Mouse (Mus musculus) liver, postnatal 0 days (tissue): ENCODE measurements around the gene Mmp24. TPM values are rescaled to one million over a fixed set of nuclear protein-coding genes. Genes with fewer than 3 reads are reported as not detected.

Source experiments
- ATAC-seq: fragments of 200-750 bp; cut with Nextera tagmentation; 2 replicates; pipeline ENCODE4 v1.8.0; 2017; ENCODE audit warnings: mild to moderate bottlenecking, moderate library complexity
- DNase-seq: peaks from one replicate; pipeline ENCODE4 v3.0.0-alpha.2; 2016
- H3K27ac ChIP-seq: fragments of 300-500 bp; sonication (generic); 2 replicates; pipeline ENCODE4 v1.5.1; 2014; ENCODE audit warnings: antibody characterized with exemption, moderate library complexity, mild to moderate bottlenecking, low read depth
- H3K27me3 ChIP-seq: fragments of 300-500 bp; sonication (generic); 2 replicates; pipeline ENCODE4 v1.6.1; 2014; ENCODE audit warnings: low read length, control low read depth, mixed read lengths; ENCODE audit not compliant: insufficient read depth
- H3K36me3 ChIP-seq: fragments of 300-500 bp; sonication (generic); replicated peaks from 2 replicates; pipeline ENCODE4 v1.6.1; 2014; ENCODE audit warnings: mild to moderate bottlenecking, control low read depth, low read length, moderate library complexity, mixed read lengths; ENCODE audit not compliant: insufficient read depth
- H3K4me1 ChIP-seq: fragments of 300-500 bp; sonication (generic); 2 replicates; pipeline ENCODE4 v1.6.1; 2014; ENCODE audit warnings: antibody characterized with exemption, mild to moderate bottlenecking, control low read depth; ENCODE audit not compliant: insufficient read depth
- H3K4me2 ChIP-seq: fragments of 300-500 bp; sonication (generic); 2 replicates; pipeline ENCODE4 v1.6.1; 2014; ENCODE audit warnings: low read depth, mild to moderate bottlenecking, low read length, moderate library complexity, mixed read lengths
- H3K4me3 ChIP-seq: fragments of 300-500 bp; sonication (generic); 2 replicates; pipeline ENCODE4 v1.5.1; 2014; ENCODE audit warnings: low read depth, low read length
- H3K9ac ChIP-seq: fragments of 300-500 bp; sonication (generic); replicated peaks from 2 replicates; pipeline ENCODE4 v1.6.1; 2014; ENCODE audit warnings: mild to moderate bottlenecking, moderate library complexity
- H3K9me3 ChIP-seq: fragments of 300-500 bp; sonication (generic); 2 replicates; pipeline ENCODE4 v1.6.1; 2016; ENCODE audit warnings: mild to moderate bottlenecking, control low read depth, low read length, mixed read lengths
- CTCF ChIP-seq: sonication (generic); IDR thresholded peaks from 2 replicates; pipeline ENCODE4 v1.5.1; 2016; ENCODE audit warnings: antibody characterized with exemption, low read depth
- EP300 ChIP-seq: IDR thresholded peaks from 2 replicates; pipeline ENCODE4 v1.6.1; 2016; ENCODE audit warnings: antibody characterized with exemption, low read depth, mild to moderate bottlenecking
- WGBS: fragments of 180-500 bp; shearing (Covaris S2); extraction: QIAGEN DNeasy Blood & Tissue Kit; methylation state at CpG from one replicate; pipeline ENCODE4 v1.1.7; 2014; ENCODE audit not compliant: insufficient replicate concordance; 5-methylcytosine and 5-hydroxymethylcytosine counted together
- polyA plus RNA-seq: library from polyadenylated mRNA; unstranded; fragments of >200 nt; fragmentation: Nextera tagmentation; extraction: Ambion mirVana; gene quantifications from 2 replicates; pipeline ENCODE4 v1.2.1, GENCODE M21; 2015

Mmp24 gene
- polyA plus RNA-seq, 1 experiment from 2014 or later, result not detected

DNA sequence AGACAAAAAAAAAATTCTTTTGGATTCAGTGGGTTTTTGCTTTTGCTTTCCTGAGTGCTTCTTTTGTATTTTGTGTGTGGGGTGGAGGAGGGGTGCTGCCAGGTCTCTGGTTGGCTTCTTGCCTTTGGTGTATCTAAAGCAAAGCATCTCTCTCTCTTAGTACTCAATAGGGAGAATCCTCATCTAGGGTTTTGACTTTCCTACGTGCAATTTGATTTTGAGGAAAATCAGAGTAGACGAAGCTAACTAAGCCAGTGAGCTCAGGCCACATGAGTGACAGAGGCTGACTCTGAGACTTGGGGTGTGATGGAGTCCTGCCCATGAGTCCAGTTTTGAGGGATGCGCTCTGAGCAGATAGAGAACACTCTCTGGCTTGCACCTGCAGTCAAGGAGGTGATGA is 4.4 kb downstream of the Mmp24 start:
- DNase-seq (no peak), ATAC-seq (no peak)
- WGBS, result 72% methylated on average over 3 of the region's 3 CpGs
- Histone ChIP-seq H3K27me3 (peaks cover 30% of the 10 kb centered on the region), H3K4me1 (no peaks in the 10 kb centered on the region), H3K27ac (no peak overlapping the region), H3K4me2 (no peak overlapping the region), H3K36me3 (no peaks in the 10 kb centered on the region), H3K9me3 (no peaks in the 10 kb centered on the region), H3K9ac (no peak overlapping the region), H3K4me3 (no peak overlapping the region)
- TF ChIP-seq CTCF (no peak), EP300 (no peak)

DNA sequence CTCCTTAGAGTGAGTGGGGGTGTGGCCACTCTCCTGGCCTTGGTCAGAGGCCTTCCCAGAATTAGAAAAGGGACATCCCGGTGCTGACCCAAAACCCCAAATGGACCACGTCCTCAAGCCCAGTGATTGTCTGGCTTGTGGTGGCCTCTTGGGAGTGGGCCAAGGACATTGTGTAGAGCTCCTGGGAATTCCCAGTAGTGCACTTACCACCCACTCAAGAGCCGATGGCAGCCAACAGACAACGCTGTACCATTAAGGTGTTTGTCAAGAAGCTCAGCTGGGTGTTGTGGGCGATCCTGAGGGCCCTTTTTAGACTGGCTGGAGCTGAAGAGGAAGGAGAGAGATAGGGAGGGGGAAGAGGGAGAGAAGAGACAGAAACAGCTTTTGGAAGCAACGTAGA is 9.4 kb downstream of the Mmp24 start:
- no peak for TF ChIP-seq CTCF
- TF ChIP-seq EP300, result no peak

DNA sequence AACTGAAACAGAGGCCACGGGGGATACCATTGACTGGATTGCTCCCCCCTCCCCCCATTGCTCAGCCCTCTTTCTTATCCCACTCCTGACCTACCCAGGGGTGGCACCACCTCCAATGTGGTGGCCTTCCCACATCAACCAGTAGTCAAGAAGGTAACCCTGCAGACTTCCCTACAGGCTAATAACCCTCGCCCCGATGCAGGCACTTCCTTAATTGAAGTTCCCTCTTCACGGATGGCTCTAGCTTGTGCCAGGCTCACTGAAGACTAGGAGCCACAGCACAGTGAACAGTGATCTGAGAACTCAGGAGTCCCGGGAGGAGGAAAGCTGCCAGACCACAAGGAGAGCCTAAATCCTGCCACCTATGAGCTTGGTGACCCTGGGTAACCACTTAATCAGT is 11.8 kb downstream of the Mmp24 start:
- Histone ChIP-seq H3K27me3 (no peaks in the 10 kb centered on the region), H3K4me2 (no peak overlapping the region), H3K4me3 (no peak overlapping the region), H3K9ac (no peak overlapping the region), H3K4me1 (no peaks in the 10 kb centered on the region), H3K9me3 (no peaks in the 10 kb centered on the region), H3K36me3 (no peaks in the 10 kb centered on the region), H3K27ac (no peak overlapping the region)
- 37% methylated on average over 5 of the region's 5 CpGs for WGBS
- ATAC-seq (no peak), DNase-seq (no peak)
- TF ChIP-seq CTCF (no peak), EP300 (no peak)

More for the DNA sequence above, 9.4 kb downstream of the Mmp24 start:
- no peak overlapping the region for H3K27ac ChIP-seq
- no peaks in the 10 kb centered on the region for H3K36me3 ChIP-seq
- H3K4me3 ChIP-seq, result no peak overlapping the region
- H3K4me2 ChIP-seq, result no peak overlapping the region
- WGBS, result 69% methylated on average over 6 of the region's 6 CpGs
- H3K9me3 ChIP-seq, result no peaks in the 10 kb centered on the region
- ATAC-seq (no peak), DNase-seq (no peak)
- H3K4me1 ChIP-seq, result no peaks in the 10 kb centered on the region
- H3K9ac ChIP-seq, result no peak overlapping the region
- no peaks in the 10 kb centered on the region for H3K27me3 ChIP-seq

DNA sequence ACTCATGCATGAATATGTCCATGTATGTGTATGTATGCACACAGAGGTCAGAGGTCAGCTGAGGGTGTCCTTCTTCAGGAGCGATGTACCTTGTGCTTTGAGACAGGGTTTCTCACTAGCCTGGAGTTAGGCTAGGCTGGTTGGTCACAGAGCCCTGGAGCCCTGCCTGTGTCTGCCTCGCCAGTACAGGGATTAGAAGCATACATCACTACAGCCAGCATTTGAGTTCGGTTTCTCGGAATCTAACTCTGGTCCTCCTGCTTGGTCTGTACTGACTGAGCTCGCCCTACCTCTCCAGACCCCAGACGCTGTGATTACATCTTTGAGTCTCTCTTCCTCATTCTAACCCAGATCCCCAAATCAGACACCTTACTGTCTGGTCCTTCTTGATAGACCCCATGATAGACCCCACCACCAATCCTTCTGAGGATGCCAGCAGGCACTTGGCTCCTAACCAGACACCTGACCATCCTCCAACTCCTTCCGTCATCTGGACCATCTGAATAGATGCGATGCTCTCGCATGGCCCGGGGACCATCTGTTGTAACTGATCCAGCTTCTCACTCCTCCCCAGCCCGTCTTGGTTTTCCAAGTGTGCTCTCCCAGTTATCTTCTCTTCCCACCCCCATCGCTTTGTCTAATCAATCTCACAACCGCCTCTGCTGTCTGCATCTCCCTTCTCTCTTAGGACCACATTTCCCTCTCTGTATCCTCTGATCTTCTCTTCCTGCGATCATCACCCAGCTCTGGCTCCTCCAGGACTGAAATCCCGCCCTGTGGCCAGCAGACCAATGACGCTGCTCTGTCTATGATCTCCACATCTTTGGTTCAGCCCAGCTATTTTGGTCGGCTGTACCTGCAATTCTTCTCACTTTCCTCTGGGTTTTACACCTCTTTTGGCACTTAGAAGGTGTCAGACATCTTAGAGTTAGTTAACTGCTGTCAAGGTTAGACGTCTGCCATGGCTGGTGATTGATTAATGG is 13.1 kb downstream of the Mmp24 start:
- ATAC-seq, result no peak
- no peak for DNase-seq

DNA sequence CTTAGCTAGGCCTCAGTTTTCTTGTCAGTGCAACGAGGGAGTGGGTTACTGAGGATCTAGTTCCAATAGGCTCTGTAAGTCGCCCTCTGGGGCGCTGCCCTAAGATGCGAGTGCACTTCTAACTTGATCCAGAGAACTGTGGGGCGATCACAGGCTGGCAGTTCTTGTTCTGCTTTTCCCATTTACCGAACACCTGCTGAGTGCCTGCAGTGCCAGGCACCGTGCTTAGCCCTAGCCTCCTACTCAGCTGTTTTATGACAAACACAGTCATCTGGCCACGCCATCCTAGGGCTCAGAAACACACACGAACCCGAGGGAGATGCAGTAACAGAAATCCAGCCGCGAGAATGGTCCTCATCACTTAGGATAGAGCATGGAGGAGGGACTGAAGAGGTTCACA is 17.8 kb downstream of the Mmp24 start:
- no peak for TF ChIP-seq CTCF
- TF ChIP-seq EP300, result no peak
- Histone ChIP-seq H3K4me1 (no peaks in the 10 kb centered on the region), H3K9ac (no peak overlapping the region), H3K4me3 (no peak overlapping the region), H3K9me3 (no peaks in the 10 kb centered on the region), H3K36me3 (no peaks in the 10 kb centered on the region), H3K27ac (no peak overlapping the region), H3K27me3 (no peaks in the 10 kb centered on the region), H3K4me2 (no peak overlapping the region)
- no peak for DNase-seq
- WGBS, result 35% methylated on average over 12 of the region's 12 CpGs
- ATAC-seq, result no peak

More for the DNA sequence above, 13.1 kb downstream of the Mmp24 start:
- no peaks in the 10 kb centered on the region for H3K9me3 ChIP-seq
- no peak overlapping the region for H3K4me2 ChIP-seq
- no peaks in the 10 kb centered on the region for H3K27me3 ChIP-seq
- no peaks in the 10 kb centered on the region for H3K4me1 ChIP-seq
- H3K4me3 ChIP-seq, result no peak overlapping the region
- H3K9ac ChIP-seq, result no peak overlapping the region
- TF ChIP-seq CTCF (no peak), EP300 (no peak)
- WGBS, result 59% methylated on average over 18 of the region's 18 CpGs
- H3K27ac ChIP-seq, result no peak overlapping the region
- H3K36me3 ChIP-seq, result no peaks in the 10 kb centered on the region

DNA sequence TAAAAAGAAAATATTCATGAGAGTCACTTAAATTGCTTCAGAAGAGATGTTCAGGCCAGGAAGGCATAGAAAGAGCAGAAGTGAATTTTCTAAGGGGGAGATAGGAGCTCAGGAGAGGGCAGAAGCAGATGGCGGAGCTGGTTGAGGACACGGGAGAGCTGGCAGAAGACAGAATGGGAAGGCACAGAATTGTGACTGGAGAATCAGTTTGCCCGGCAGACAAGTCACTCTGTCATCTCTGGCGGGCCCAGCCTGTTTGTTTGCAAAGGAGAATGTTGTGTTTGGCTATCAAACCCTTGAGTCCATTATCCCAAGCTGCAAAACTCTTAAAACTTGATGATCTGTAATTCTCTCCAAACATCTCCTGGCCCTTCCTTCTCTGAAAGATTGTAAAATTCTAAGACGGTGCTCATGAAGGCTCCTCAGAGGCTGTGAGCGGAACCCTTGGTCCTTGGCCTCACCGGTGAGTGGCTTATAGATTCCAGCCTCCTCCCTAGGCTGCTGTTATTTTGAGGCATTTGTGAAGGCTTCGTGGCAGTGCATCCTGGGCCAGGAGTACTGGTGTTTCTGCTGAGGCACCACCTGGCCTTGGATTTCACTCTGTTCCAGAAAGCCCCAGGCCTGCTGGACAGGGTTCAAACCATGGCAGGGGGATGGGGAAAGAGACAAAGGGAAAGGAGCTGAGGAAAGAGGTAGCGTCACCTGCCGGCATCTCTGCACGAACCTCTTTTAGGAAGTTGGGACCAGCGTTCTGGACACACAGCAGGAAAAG is 19.7 kb downstream of the Mmp24 start:
- H3K9me3 ChIP-seq, result no peaks in the 10 kb centered on the region
- H3K27ac ChIP-seq, result no peak overlapping the region
- H3K36me3 ChIP-seq, result no peaks in the 10 kb centered on the region
- WGBS, result 80% methylated on average over 12 of the region's 12 CpGs
- DNase-seq (no peak), ATAC-seq (no peak)
- no peaks in the 10 kb centered on the region for H3K27me3 ChIP-seq
- H3K4me2 ChIP-seq, result no peak overlapping the region
- no peak overlapping the region for H3K9ac ChIP-seq
- TF ChIP-seq CTCF, result no peak
- TF ChIP-seq EP300, result no peak
- H3K4me3 ChIP-seq, result no peak overlapping the region
- H3K4me1 ChIP-seq, result no peaks in the 10 kb centered on the region
